Mouse (Mus musculus): Measurements from ENCODE around the gene Gata3.

Gata3 gene

DNA sequence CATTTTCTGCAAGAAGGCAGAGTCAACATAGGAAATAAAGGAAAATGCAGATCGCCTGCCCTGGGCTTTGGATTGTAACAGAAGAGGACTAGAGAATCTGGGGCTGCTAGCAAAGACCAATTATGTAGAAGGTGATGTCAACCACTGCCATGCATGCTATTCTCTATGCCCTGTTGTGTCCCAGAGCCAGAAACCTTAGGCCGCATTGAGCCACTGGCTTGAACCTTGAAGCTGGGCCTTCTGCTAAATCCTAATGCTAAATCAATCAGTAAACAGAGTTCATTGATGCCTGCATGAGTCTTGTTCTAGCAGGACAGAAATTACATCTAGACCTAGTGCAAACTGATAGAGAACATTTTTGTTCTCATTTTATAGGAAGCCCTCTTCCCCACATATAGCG, 3.8 kb downstream of the Gata3 start:
- DNase-seq (ENCODE audit: low read depth), result peak; percentile 13

GRCm38 (mm10) chr2:9885217-9885770, 4.5 kb downstream of the Gata3 start:
- peak; percentile 10 for DNase-seq (ENCODE audit: low read depth)

DNA sequence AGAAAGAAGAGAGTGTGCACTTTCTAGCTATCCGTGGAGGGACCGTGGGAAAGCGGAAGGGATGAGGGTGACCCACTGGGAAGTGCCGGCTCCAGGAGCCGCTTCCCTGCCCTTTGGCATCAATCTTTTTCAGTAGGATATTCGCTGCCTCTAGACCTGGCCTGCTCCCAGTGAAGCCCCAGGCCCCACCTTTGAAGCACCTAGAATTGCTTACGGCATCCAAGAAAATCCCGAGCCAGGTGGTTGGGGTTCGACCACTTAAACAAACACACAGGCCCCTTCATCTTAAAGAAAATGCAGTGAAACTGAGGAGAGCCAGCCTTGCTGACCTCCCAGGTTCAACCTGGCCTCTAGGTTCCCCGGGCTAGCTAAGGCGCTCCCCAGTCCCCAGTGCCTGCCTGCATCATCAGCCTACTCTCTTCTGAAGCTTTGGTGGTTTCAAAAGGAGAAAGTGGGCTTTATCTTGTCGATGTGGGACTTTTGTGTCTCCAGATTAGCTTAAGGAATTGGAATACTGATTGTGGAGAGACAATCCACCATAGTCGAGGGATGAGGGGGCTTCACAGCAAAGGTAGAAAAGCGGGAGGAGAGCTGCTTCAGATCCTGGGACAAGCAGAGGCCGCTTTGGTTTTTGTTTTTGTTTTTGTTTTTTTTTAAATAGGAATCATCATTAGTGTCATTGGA, 5.2 kb downstream of the Gata3 start:
- peak; percentile 28 for DNase-seq (ENCODE audit: low read depth)

DNA sequence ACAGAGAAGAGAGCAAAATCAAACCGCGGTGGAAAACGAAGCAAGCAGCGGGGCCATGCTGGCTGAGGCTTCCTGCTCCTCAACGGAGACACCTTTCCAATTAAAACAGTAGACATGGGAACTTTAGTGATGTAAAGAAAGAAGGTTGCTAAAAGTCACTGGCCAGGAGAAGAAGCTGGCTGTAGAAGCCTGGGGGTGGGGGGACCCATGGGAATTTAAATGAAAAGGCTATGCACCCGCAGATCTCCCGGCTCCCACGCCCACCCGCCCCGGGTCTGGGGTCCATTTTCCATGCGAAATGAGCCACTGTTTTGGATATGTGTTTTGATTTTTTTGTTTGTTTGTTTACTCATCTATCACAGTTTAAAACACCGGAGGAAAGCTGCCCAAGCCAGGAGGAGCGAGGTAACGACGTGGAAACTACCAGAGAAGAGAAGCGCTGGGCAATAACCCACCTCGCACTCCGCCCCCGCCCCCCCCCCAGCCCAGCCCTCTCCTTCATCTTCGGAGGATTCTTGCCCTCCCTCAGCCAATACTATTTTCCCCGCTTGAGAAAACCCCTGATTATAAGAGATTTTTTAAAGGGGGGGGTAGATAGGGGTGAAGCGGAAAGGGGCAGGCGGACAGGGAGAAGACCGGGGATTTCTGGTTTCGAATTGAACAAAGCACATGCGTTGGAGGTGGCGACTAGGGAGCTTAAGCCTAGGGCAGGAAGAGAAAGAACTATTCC, 5.9 kb downstream of the Gata3 start:
- peak; percentile 48 for DNase-seq (ENCODE audit: low read depth)

- DNase-seq (ENCODE audit: low read depth), result peak; percentile 57
These were observed 6.7 kb downstream of the Gata3 start for GRCm38 (mm10) chr2:9882926-9883802.

GRCm38 (mm10) chr2:9882371-9882925, 7.4 kb downstream of the Gata3 start:
- peak; percentile 63 for DNase-seq (ENCODE audit: low read depth)

- DNase-seq (ENCODE audit: low read depth), result peak; percentile 58
These were observed 8.2 kb downstream of the Gata3 start for GRCm38 (mm10) chr2:9881611-9882023.

DNA sequence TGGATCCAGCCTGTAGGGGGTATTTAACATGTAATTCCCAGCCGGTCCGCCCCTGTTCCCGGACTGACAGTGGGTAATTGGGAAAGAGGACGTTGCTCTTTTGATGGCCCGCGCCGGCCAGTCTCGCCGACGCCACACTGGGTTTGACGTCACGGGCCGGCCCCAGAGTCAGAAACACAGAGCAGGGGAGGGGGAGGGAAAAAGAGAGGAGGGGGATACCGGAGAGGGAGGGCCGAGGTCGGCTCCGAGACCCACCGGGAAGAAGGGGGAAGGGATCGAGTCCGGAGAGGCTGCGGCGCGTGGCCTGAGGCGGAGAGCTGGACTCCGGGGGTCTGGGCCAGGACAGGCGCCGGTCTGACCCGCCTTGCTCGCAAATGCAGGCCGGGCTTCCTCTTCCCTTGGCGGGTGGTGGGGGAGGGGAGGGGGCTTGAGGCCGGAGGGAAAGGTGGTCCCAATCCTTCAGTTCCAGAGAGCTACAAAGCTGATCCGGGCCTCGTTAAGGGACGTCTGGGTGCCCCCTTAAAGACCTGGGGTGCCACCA, 8.7 kb downstream of the Gata3 start, which contains the start of gene 4930412O13Rik:
4930412O13Rik (plus strand) TSS at position 202 of the 541 bp plus-strand sequence.
- no peak for DNase-seq (ENCODE audit: low read depth)

GRCm38 (mm10) chr2:9880271-9880670, 9.6 kb downstream of the Gata3 start:
- DNase-seq (ENCODE audit: low read depth), result no peak

- peak; percentile 91 for DNase-seq (ENCODE audit: low read depth)
These were observed 10.3 kb downstream of the Gata3 start for GRCm38 (mm10) chr2:9879493-9879892.

- no peak for DNase-seq (ENCODE audit: low read depth)
These were observed 10.7 kb downstream of the Gata3 start for GRCm38 (mm10) chr2:9879092-9879491.

- DNase-seq (ENCODE audit: low read depth), result peak; percentile 84
These were observed 11.2 kb downstream of the Gata3 start for GRCm38 (mm10) chr2:9878564-9879081.

GRCm38 (mm10) chr2:9877966-9878563, 11.8 kb downstream of the Gata3 start:
- DNase-seq (ENCODE audit: low read depth), result no peak

DNA sequence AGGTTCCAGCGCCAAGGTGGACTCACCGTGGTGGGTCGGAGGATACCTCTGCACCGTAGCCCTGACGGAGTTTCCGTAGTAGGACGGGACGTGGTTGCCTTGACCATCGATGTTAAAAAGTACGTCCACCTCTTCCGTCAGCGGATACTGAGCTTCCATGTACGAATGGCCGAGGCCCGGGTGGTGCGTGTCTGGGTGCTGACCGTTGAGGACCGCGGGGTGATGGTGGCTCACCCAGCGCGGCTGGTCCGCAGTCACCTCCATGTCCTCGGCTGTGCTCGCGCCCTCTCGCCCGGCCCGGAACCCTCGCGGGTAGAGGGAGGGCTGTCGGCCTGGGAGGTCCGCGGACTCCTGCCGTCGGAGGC, 12.5 kb downstream of the Gata3 start:
- DNase-seq (ENCODE audit: low read depth), result no peak

- peak; percentile 64 for DNase-seq (ENCODE audit: low read depth)
These were observed 13.1 kb downstream of the Gata3 start for GRCm38 (mm10) chr2:9876621-9877325.

- DNase-seq (ENCODE audit: low read depth), result peak; percentile 80
These were observed 14.0 kb downstream of the Gata3 start for GRCm38 (mm10) chr2:9875676-9876357.

- DNase-seq (ENCODE audit: low read depth), result peak; percentile 43
These were observed 14.6 kb downstream of the Gata3 start for GRCm38 (mm10) chr2:9875220-9875619.

GRCm38 (mm10) chr2:9874467-9875219, 15.2 kb downstream of the Gata3 start:
- DNase-seq (ENCODE audit: low read depth), result no peak

GRCm38 (mm10) chr2:9873757-9874156, 16.1 kb downstream of the Gata3 start:
- DNase-seq (ENCODE audit: low read depth), result no peak
